Mouse (Mus musculus) embryo, embryonic 10 days (tissue): ENCODE data around the gene Notch1.

Source experiments
- DNase-seq: peaks from one replicate; pipeline ENCODE4 v3.0.0-alpha.2; 2015; ENCODE audit warnings: low spot score

Gene Notch1

GRCm38 (mm10) chr2:26446671-26447070 lies 69.8 kb downstream of the Notch1 start:
- no peak for DNase-seq

- peak; percentile 95 for DNase-seq
Measured at GRCm38 (mm10) chr2:26445666-26446445, 70.6 kb downstream of the Notch1 start.

- DNase-seq: peak; percentile 99
Measured at GRCm38 (mm10) chr2:26444946-26445665, 71.4 kb downstream of the Notch1 start, which contains the start of gene Sec16a. Gene Sec16a (minus strand): TSS chr2:26445216.

- no peak for DNase-seq
Measured at GRCm38 (mm10) chr2:26444368-26444767, 72.1 kb downstream of the Notch1 start.

- DNase-seq: no peak
Measured at GRCm38 (mm10) chr2:26443876-26444275, 72.6 kb downstream of the Notch1 start.

GRCm38 (mm10) chr2:26442843-26443242 lies 73.6 kb downstream of the Notch1 start:
- DNase-seq: no peak

GRCm38 (mm10) chr2:26441688-26442087 lies 74.8 kb downstream of the Notch1 start:
- DNase-seq: no peak

- no peak for DNase-seq
Measured at GRCm38 (mm10) chr2:26441261-26441660, 75.2 kb downstream of the Notch1 start.

- no peak for DNase-seq
Measured at GRCm38 (mm10) chr2:26439671-26440070, 76.8 kb downstream of the Notch1 start.

GRCm38 (mm10) chr2:26438373-26438772 lies 78.1 kb downstream of the Notch1 start:
- no peak for DNase-seq

- DNase-seq: no peak
Measured at GRCm38 (mm10) chr2:26437221-26437620, 79.2 kb downstream of the Notch1 start.

- no peak for DNase-seq
Measured at GRCm38 (mm10) chr2:26434791-26435572, 81.5 kb downstream of the Notch1 start.

GRCm38 (mm10) chr2:26429851-26430250 lies 86.6 kb downstream of the Notch1 start:
- no peak for DNase-seq

- no peak for DNase-seq
Measured at GRCm38 (mm10) chr2:26424541-26424940, 91.9 kb downstream of the Notch1 start.

GRCm38 (mm10) chr2:26423086-26423485 lies 93.4 kb downstream of the Notch1 start:
- DNase-seq: no peak

- DNase-seq: no peak
Measured at GRCm38 (mm10) chr2:26421969-26422368, 94.5 kb downstream of the Notch1 start.

- no peak for DNase-seq
Measured at GRCm38 (mm10) chr2:26418120-26418519, 98.3 kb downstream of the Notch1 start.

GRCm38 (mm10) chr2:26417066-26417465 lies 99.4 kb downstream of the Notch1 start:
- no peak for DNase-seq

GRCm38 (mm10) chr2:26410931-26411411 lies 105.5 kb downstream of the Notch1 start:
- DNase-seq: no peak

- no peak for DNase-seq
Measured at GRCm38 (mm10) chr2:26410091-26410490, 106.4 kb downstream of the Notch1 start.

- DNase-seq: no peak
Measured at GRCm38 (mm10) chr2:26409362-26409761, 107.1 kb downstream of the Notch1 start.
